Mouse (Mus musculus): ENCODE measurements around the gene C1qtnf1. TPM values are rescaled to one million over a fixed set of nuclear protein-coding genes. Genes with fewer than 3 reads are reported as not detected.

C1qtnf1 gene
- total RNA-seq, 1 experiment, result 0.36 TPM

GRCm38 (mm10) chr11:118475496-118476083, 47.6 kb downstream of the C1qtnf1 start:
- Histone ChIP-seq H3K9ac (ENCODE audit: insufficient read depth, low read depth, low read length, poor library complexity, severe bottlenecking) (no peak overlapping the region), H3K36me3 (ENCODE audit: control insufficient read depth, insufficient read depth, low read length, poor library complexity, severe bottlenecking) (peaks cover 7% of the 10 kb centered on the region), H3K4me1 (ENCODE audit: control insufficient read depth in 2 of 2, insufficient read depth in 2 of 2, low read length in 2 of 2, poor library complexity in 1 of 2) (peaks cover 10 to 20% of the 10 kb centered on the region in 2 experiments; a peak in 3 of 4 replicates), H3K9me3 (ENCODE audit: control insufficient read depth, insufficient read depth, low read depth, low read length) (no peaks in the 10 kb centered on the region), H3K27ac (ENCODE audit: insufficient read depth, low read depth, low read length, poor library complexity, severe bottlenecking) (no peak overlapping the region), H3K4me3 (ENCODE audit: insufficient read depth in 1 of 2, low read depth in 1 of 2, low read length in 2 of 2, poor library complexity in 1 of 2, severe bottlenecking in 1 of 2) (no peak overlapping the region)
- in situ Hi-C loops (cut with MboI; ENCODE audit: low sequenced_read_pairs in 2 of 2, unreplicated experiment in 2 of 2), result no loop called here
- TF ChIP-seq CHD2 (IDR thresholded peaks at IDR 0.05; ENCODE audit: low read depth, low read length), result no peak
- no peak for TF ChIP-seq HCFC1 (IDR thresholded peaks at IDR 0.05; ENCODE audit: borderline replicate concordance, insufficient read depth, low read length)
- DNase-seq (ENCODE audit: low read depth, low spot score), result no peak

- H3K9me3 ChIP-seq (ENCODE audit: control insufficient read depth, insufficient read depth, low read depth, low read length), result no peaks in the 10 kb centered on the region
- DNase-seq (ENCODE audit: low read depth, low spot score), result peak; percentile 93
- H3K9ac ChIP-seq (ENCODE audit: insufficient read depth, low read depth, low read length, poor library complexity, severe bottlenecking), result peak within 1 kb of the TSS; percentile 83
- H3K4me3 ChIP-seq (ENCODE audit: insufficient read depth in 1 of 2, low read depth in 1 of 2, low read length in 2 of 2, poor library complexity in 1 of 2, severe bottlenecking in 1 of 2), result peak within 1 kb of the TSS; percentile 91 to 95
- TF ChIP-seq CHD2 (IDR thresholded peaks at IDR 0.05; ENCODE audit: low read depth, low read length) (0 out of 2 replicates have a peak, but pooled peaks have one; percentile 25), MAFK (IDR thresholded peaks at IDR 0.05; ENCODE audit: insufficient read depth, low read depth, low read length) (no peak)
- in situ Hi-C loops (cut with MboI; ENCODE audit: low sequenced_read_pairs in 2 of 2, unreplicated experiment in 2 of 2), result no loop called here
- peaks cover 7% of the 10 kb centered on the region for H3K36me3 ChIP-seq (ENCODE audit: control insufficient read depth, insufficient read depth, low read length, poor library complexity, severe bottlenecking)
- peaks cover 10 to 20% of the 10 kb centered on the region in 2 experiments; a peak in 3 of 4 replicates for H3K4me1 ChIP-seq (ENCODE audit: control insufficient read depth in 2 of 2, insufficient read depth in 2 of 2, low read length in 2 of 2, poor library complexity in 1 of 2)
- H3K27ac ChIP-seq (ENCODE audit: insufficient read depth, low read depth, low read length, poor library complexity, severe bottlenecking), result no peak within 1 kb of the TSS
These were observed 48.7 kb downstream of the C1qtnf1 start, which contains the start of gene Engase for GRCm38 (mm10) chr11:118476396-118477373. Engase (plus strand) TSS chr11:118476829.

DNA sequence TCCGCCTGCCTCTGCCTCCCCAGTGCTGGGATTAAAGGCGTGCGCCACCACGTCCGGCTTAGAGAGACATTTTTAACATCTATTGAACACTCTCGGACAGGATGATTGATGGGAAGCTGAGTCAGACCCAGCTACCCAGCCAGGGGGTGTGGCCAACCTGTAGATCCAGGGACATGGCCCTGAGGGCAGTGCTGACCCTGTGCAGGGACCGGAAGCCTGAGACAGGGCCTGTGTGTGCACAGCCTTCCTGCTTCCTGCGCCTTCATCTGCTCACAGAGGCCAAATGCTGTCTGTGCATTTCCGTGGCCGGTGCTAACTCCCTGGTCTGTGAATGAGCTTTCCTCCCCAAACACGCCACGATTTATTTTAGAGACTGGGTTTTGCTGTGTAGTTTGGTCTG, 51.8 kb downstream of the C1qtnf1 start:
- Histone ChIP-seq H3K4me3 (ENCODE audit: insufficient read depth in 1 of 2, low read depth in 1 of 2, low read length in 2 of 2, poor library complexity in 1 of 2, severe bottlenecking in 1 of 2) (no peak overlapping the region), H3K9me3 (ENCODE audit: control insufficient read depth, insufficient read depth, low read depth, low read length) (no peaks in the 10 kb centered on the region), H3K9ac (ENCODE audit: insufficient read depth, low read depth, low read length, poor library complexity, severe bottlenecking) (no peak overlapping the region), H3K27ac (ENCODE audit: insufficient read depth, low read depth, low read length, poor library complexity, severe bottlenecking) (no peak overlapping the region), H3K4me1 (ENCODE audit: control insufficient read depth in 2 of 2, insufficient read depth in 2 of 2, low read length in 2 of 2, poor library complexity in 1 of 2) (peaks cover 7 to 12% of the 10 kb centered on the region in 2 experiments; a peak in 2 of 4 replicates), H3K36me3 (ENCODE audit: control insufficient read depth, insufficient read depth, low read length, poor library complexity, severe bottlenecking) (peaks cover 24% of the 10 kb centered on the region)
- in situ Hi-C loops (cut with MboI; ENCODE audit: low sequenced_read_pairs in 2 of 2, unreplicated experiment in 2 of 2), result no loop called here
- no peak for DNase-seq (ENCODE audit: low read depth, low spot score)
- TF ChIP-seq ZC3H11A (IDR thresholded peaks at IDR 0.05; ENCODE audit: borderline replicate concordance, low read depth, low read length), result no peak
- TF ChIP-seq HCFC1 (IDR thresholded peaks at IDR 0.05; ENCODE audit: borderline replicate concordance, insufficient read depth, low read length), result no peak
- TF ChIP-seq ZNF384 (IDR thresholded peaks at IDR 0.05; ENCODE audit: low read depth, low read length), result no peak
- TF ChIP-seq CHD2 (IDR thresholded peaks at IDR 0.05; ENCODE audit: low read depth, low read length), result no peak
- no peak for TF ChIP-seq MAFK (IDR thresholded peaks at IDR 0.05; ENCODE audit: insufficient read depth, low read depth, low read length)

- Histone ChIP-seq H3K27ac (ENCODE audit: insufficient read depth, low read depth, low read length, poor library complexity, severe bottlenecking) (no peak overlapping the region), H3K36me3 (ENCODE audit: control insufficient read depth, insufficient read depth, low read length, poor library complexity, severe bottlenecking) (peaks cover 33% of the 10 kb centered on the region), H3K4me1 (ENCODE audit: control insufficient read depth in 2 of 2, insufficient read depth in 2 of 2, low read length in 2 of 2, poor library complexity in 1 of 2) (0 out of 4 replicates have a peak, but pooled peaks cover 0 to 3% of the 10 kb centered on the region in 2 experiments), H3K9ac (ENCODE audit: insufficient read depth, low read depth, low read length, poor library complexity, severe bottlenecking) (no peak overlapping the region), H3K9me3 (ENCODE audit: control insufficient read depth, insufficient read depth, low read depth, low read length) (no peaks in the 10 kb centered on the region), H3K4me3 (ENCODE audit: insufficient read depth in 1 of 2, low read depth in 1 of 2, low read length in 2 of 2, poor library complexity in 1 of 2, severe bottlenecking in 1 of 2) (no peak overlapping the region)
- in situ Hi-C loops (cut with MboI; ENCODE audit: low sequenced_read_pairs in 2 of 2, unreplicated experiment in 2 of 2), result no loop called here
- TF ChIP-seq MAFK (IDR thresholded peaks at IDR 0.05; ENCODE audit: insufficient read depth, low read depth, low read length) (no peak), CHD2 (IDR thresholded peaks at IDR 0.05; ENCODE audit: low read depth, low read length) (no peak), HCFC1 (IDR thresholded peaks at IDR 0.05; ENCODE audit: borderline replicate concordance, insufficient read depth, low read length) (no peak), ZC3H11A (IDR thresholded peaks at IDR 0.05; ENCODE audit: borderline replicate concordance, low read depth, low read length) (no peak), ZNF384 (IDR thresholded peaks at IDR 0.05; ENCODE audit: low read depth, low read length) (no peak)
- no peak for DNase-seq (ENCODE audit: low read depth, low spot score)
These were observed 53.2 kb downstream of the C1qtnf1 start for GRCm38 (mm10) chr11:118481231-118481630.
